Mouse (Mus musculus) cerebellum, adult 2 months (tissue): Measurements from ENCODE around the gene 9130213A22Rik.

ENCODE experiments used
- CTCF ChIP-seq: fragments of 200-500 bp; IDR thresholded peaks from 2 replicates; pipeline ENCODE4 v1.5.1; 2011; ENCODE audit warnings: low read depth, mild to moderate bottlenecking, control low read depth, low read length, moderate library complexity, borderline replicate concordance; ENCODE audit not compliant: insufficient read depth
- POLR2A ChIP-seq: fragments of 200-500 bp; IDR thresholded peaks from 2 replicates; pipeline ENCODE4 v1.6.1; 2011; ENCODE audit warnings: low read length, control low read depth, borderline replicate concordance; ENCODE audit not compliant: insufficient read depth

- peak; percentile 79 for TF ChIP-seq POLR2A
- no peak for TF ChIP-seq CTCF
Measured at GRCm38 (mm10) chr11:69088103-69088855, 34.1 kb downstream of the 9130213A22Rik start, which contains the start of gene Vamp2.
